Mouse (Mus musculus) C2C12 (cell line): Measurements from ENCODE around the gene Ppp1cb. TPM values are rescaled to one million over a fixed set of nuclear protein-coding genes. Genes with fewer than 3 reads are reported as not detected.

Experiments used
- H3K27me3 ChIP-seq: one replicate; pipeline ENCODE4 v1.6.1; 2011; ENCODE audit not compliant: control insufficient read depth, insufficient read depth, insufficient read length
- H3K36me3 ChIP-seq: one replicate; pipeline ENCODE4 v1.6.1; 2011; ENCODE audit not compliant: control insufficient read depth, insufficient read depth
- H3K4me3 ChIP-seq: one replicate; pipeline ENCODE4 v1.5.1; 2011; ENCODE audit warnings: mild to moderate bottlenecking, control low read depth; ENCODE audit not compliant: poor library complexity, insufficient read depth, severe bottlenecking
- H3K79me2 ChIP-seq: one replicate; pipeline ENCODE4 v1.6.1; 2011; ENCODE audit not compliant: control insufficient read depth, insufficient read depth
- H3K79me3 ChIP-seq: one replicate; pipeline ENCODE4 v1.6.1; 2011; ENCODE audit warnings: low read depth, control low read depth
- H3ac ChIP-seq: one replicate; pipeline ENCODE3; 2011; ENCODE audit warnings: low read depth; ENCODE audit not compliant: control insufficient read depth, insufficient read length
- CEBPB ChIP-seq: IDR thresholded peaks from one replicate; pipeline ENCODE4 v1.6.1; 2011; ENCODE audit warnings: low read depth, mild to moderate bottlenecking, control low read depth, moderate library complexity
- CTCF ChIP-seq: IDR thresholded peaks from one replicate; pipeline ENCODE4 v1.5.1; 2011; ENCODE audit not compliant: control insufficient read depth, insufficient read depth, insufficient read length
- FOSL1 ChIP-seq: IDR thresholded peaks from one replicate; pipeline ENCODE4 v1.8.0; 2011; ENCODE audit warnings: mild to moderate bottlenecking, low read length; ENCODE audit not compliant: poor library complexity, insufficient read depth, severe bottlenecking
- MAX ChIP-seq: IDR thresholded peaks from one replicate; pipeline ENCODE4 v1.6.1; 2011; ENCODE audit warnings: mild to moderate bottlenecking, control low read depth
- MYOD1 ChIP-seq: IDR thresholded peaks from one replicate; pipeline ENCODE4 v1.6.1; 2011; ENCODE audit warnings: low read depth; ENCODE audit not compliant: control insufficient read depth, insufficient read length
- MYOG ChIP-seq: IDR thresholded peaks from one replicate; pipeline ENCODE4 v1.6.1; 2011; ENCODE audit not compliant: control insufficient read depth, insufficient read length; ENCODE audit errors: extremely low read depth
- USF1 ChIP-seq: IDR thresholded peaks from one replicate; pipeline ENCODE4 v1.6.1; 2011; ENCODE audit warnings: low read depth, mild to moderate bottlenecking, control low read depth, moderate library complexity
- polyA plus RNA-seq: library from polyadenylated mRNA; unstranded; fragments of >200 nt; fragmentation: generic; extraction: Trizol; gene quantifications from one replicate; pipeline ENCODE4 v1.2.1, GENCODE M21; 2012; ENCODE audit warnings: missing spikeins

Ppp1cb gene
- polyA plus RNA-seq, 1 experiment = 37.9 TPM

- TF ChIP-seq MAX = no peak
- no peak for TF ChIP-seq CEBPB
- no peak for TF ChIP-seq CTCF
- TF ChIP-seq MYOD1 = no peak
- no peak for TF ChIP-seq USF1
- no peak for TF ChIP-seq MYOG
- no peak for TF ChIP-seq FOSL1
- Histone ChIP-seq H3K79me2 (no peaks in the 10 kb centered on the region), H3K79me3 (no peaks in the 10 kb centered on the region), H3K36me3 (no peaks in the 10 kb centered on the region), H3K4me3 (no peak overlapping the region), H3ac (no peak overlapping the region), H3K27me3 (no peaks in the 10 kb centered on the region)
Observed at GRCm38 (mm10) chr5:32413569-32413968, 45.1 kb upstream of the Ppp1cb start.

- Histone ChIP-seq H3K4me3 (no peak overlapping the region), H3ac (no peak overlapping the region), H3K79me2 (no peaks in the 10 kb centered on the region), H3K36me3 (no peaks in the 10 kb centered on the region), H3K79me3 (no peaks in the 10 kb centered on the region), H3K27me3 (no peaks in the 10 kb centered on the region)
- no peak for TF ChIP-seq MYOG
- no peak for TF ChIP-seq CEBPB
- no peak for TF ChIP-seq MYOD1
- TF ChIP-seq FOSL1 = no peak
- TF ChIP-seq CTCF = no peak
- no peak for TF ChIP-seq USF1
- no peak for TF ChIP-seq MAX
Observed at GRCm38 (mm10) chr5:32414461-32414985, 44.1 kb upstream of the Ppp1cb start.

- no peak overlapping the region for H3ac ChIP-seq
- no peaks in the 10 kb centered on the region for H3K79me3 ChIP-seq
- TF ChIP-seq MYOG = no peak
- no peak for TF ChIP-seq MAX
- TF ChIP-seq FOSL1 = no peak
- TF ChIP-seq MYOD1 = no peak
- no peak for TF ChIP-seq CTCF
- TF ChIP-seq USF1 = no peak
- no peaks in the 10 kb centered on the region for H3K79me2 ChIP-seq
- no peaks in the 10 kb centered on the region for H3K36me3 ChIP-seq
- H3K27me3 ChIP-seq = no peaks in the 10 kb centered on the region
- no peak overlapping the region for H3K4me3 ChIP-seq
Observed at GRCm38 (mm10) chr5:32415554-32415953, 43.1 kb upstream of the Ppp1cb start.

- Histone ChIP-seq H3ac (no peak overlapping the region), H3K36me3 (no peaks in the 10 kb centered on the region), H3K79me3 (no peaks in the 10 kb centered on the region), H3K27me3 (no peaks in the 10 kb centered on the region), H3K4me3 (no peak overlapping the region), H3K79me2 (no peaks in the 10 kb centered on the region)
- TF ChIP-seq MYOD1 = no peak
- no peak for TF ChIP-seq MYOG
- no peak for TF ChIP-seq CEBPB
- no peak for TF ChIP-seq USF1
- no peak for TF ChIP-seq MAX
- no peak for TF ChIP-seq CTCF
- no peak for TF ChIP-seq FOSL1
Observed at GRCm38 (mm10) chr5:32416881-32417280, 41.8 kb upstream of the Ppp1cb start.

GRCm38 (mm10) chr5:32422081-32422589 is 36.5 kb upstream of the Ppp1cb start:
- Histone ChIP-seq H3K36me3 (no peaks in the 10 kb centered on the region), H3K79me2 (no peaks in the 10 kb centered on the region), H3ac (no peak overlapping the region), H3K79me3 (no peaks in the 10 kb centered on the region), H3K27me3 (no peaks in the 10 kb centered on the region), H3K4me3 (no peak overlapping the region)
- TF ChIP-seq USF1 = no peak
- TF ChIP-seq CEBPB = no peak
- no peak for TF ChIP-seq MYOD1
- no peak for TF ChIP-seq FOSL1
- TF ChIP-seq CTCF = no peak
- TF ChIP-seq MYOG = no peak
- no peak for TF ChIP-seq MAX
